Mouse (Mus musculus): ENCODE data around the gene Tmem167b.
"Not testable (repeated sequence)": the region's sequence is repeated elsewhere in the genome, so short reads cannot be mapped to it uniquely, and the experiment has no call there.

The Tmem167b gene

GRCm38 (mm10) chr3:108562133-108562730, at the start of gene Tmem167b:
Gene Tmem167b (minus strand): TSS chr3:108562466.
- in situ Hi-C loops (cut with MboI, MseI) = loop anchor here (5.0 kb wide), 1 partner anchor 160 kb away; no protein-coding TSS in a partner anchor

GRCm38 (mm10) chr3:108608906-108609305, 46.6 kb upstream of the Tmem167b start:
- in situ Hi-C loops (cut with MboI, MseI) = no loop called here

- in situ Hi-C loops (cut with MboI, MseI) = no loop called here
These were observed 29.6 kb upstream of the Tmem167b start for GRCm38 (mm10) chr3:108591530-108592522.

GRCm38 (mm10) chr3:108590786-108591529, 28.7 kb upstream of the Tmem167b start, which contains the start of gene Wdr47:
Gene Wdr47 (plus strand): TSS chr3:108591279.
- in situ Hi-C loops (cut with MboI, MseI) = no loop called here

- in situ Hi-C loops (cut with MboI, MseI) = no loop called here
These were observed 26.2 kb upstream of the Tmem167b start for GRCm38 (mm10) chr3:108588446-108588845.

GRCm38 (mm10) chr3:108584580-108584979, 22.3 kb upstream of the Tmem167b start:
- in situ Hi-C loops (cut with MboI, MseI) = no loop called here

GRCm38 (mm10) chr3:108574018-108574417, 11.8 kb upstream of the Tmem167b start:
- in situ Hi-C loops (cut with MboI, MseI) = no loop called here

- in situ Hi-C loops (cut with MboI, MseI) = no loop called here
These were observed 10.2 kb upstream of the Tmem167b start for GRCm38 (mm10) chr3:108572309-108573010.

GRCm38 (mm10) chr3:108571443-108572294, 9.4 kb upstream of the Tmem167b start, which contains the start of gene Taf13:
Gene Taf13 (plus strand): TSS chr3:108571698.
- in situ Hi-C loops (cut with MboI, MseI) = no loop called here

- in situ Hi-C loops (cut with MboI, MseI) = no loop called here
These were observed 8.5 kb upstream of the Tmem167b start for GRCm38 (mm10) chr3:108570813-108571212.

GRCm38 (mm10) chr3:108569636-108570035, 7.4 kb upstream of the Tmem167b start:
- in situ Hi-C loops (cut with MboI, MseI) = not testable (repeated sequence)

GRCm38 (mm10) chr3:108567990-108568877, 6.0 kb upstream of the Tmem167b start:
- in situ Hi-C loops (cut with MboI, MseI) = no loop called here

GRCm38 (mm10) chr3:108563309-108563708, 1.0 kb upstream of the Tmem167b start:
- in situ Hi-C loops (cut with MboI, MseI) = loop anchor here (5.0 kb wide), 1 partner anchor 161 kb away; no protein-coding TSS in a partner anchor

- in situ Hi-C loops (cut with MboI, MseI) = loop anchor here (5.0 kb wide), 1 partner anchor 161 kb away; no protein-coding TSS in a partner anchor
These were observed 558 bp upstream of the Tmem167b start for GRCm38 (mm10) chr3:108562777-108563271.

- in situ Hi-C loops (cut with MboI, MseI) = no loop called here
These were observed 4.4 kb downstream of the Tmem167b start for GRCm38 (mm10) chr3:108557888-108558287.

- in situ Hi-C loops (cut with MboI, MseI) = no loop called here
These were observed 7.5 kb downstream of the Tmem167b start for GRCm38 (mm10) chr3:108554587-108555312.

- in situ Hi-C loops (cut with MboI, MseI) = no loop called here
These were observed 8.1 kb downstream of the Tmem167b start for GRCm38 (mm10) chr3:108554111-108554561.

- in situ Hi-C loops (cut with MboI, MseI) = no loop called here
These were observed 20.0 kb downstream of the Tmem167b start for GRCm38 (mm10) chr3:108542299-108542698.
